Mouse (Mus musculus) ovary, postnatal 10 days (tissue): ENCODE measurements around the gene Samd10.
A peak's percentile ranks its signal among the peaks of the same experiment; 100 is the strongest.

ENCODE experiments used
- DNase-seq: peaks from one replicate; pipeline ENCODE4 v3.0.0; 2022; ENCODE audit warnings: low spot score

Gene Samd10

GRCm38 (mm10) chr2:181592231-181593041, 6.6 kb downstream of the Samd10 start, which contains the start of gene Zfp512b:
TSS of gene Zfp512b (minus strand) at chr2:181592803.
- DNase-seq: peak; percentile 57

GRCm38 (mm10) chr2:181591528-181592085, 7.4 kb downstream of the Samd10 start, which contains the start of gene Prpf6:
TSS of gene Prpf6 (plus strand) at chr2:181591868.
- no peak for DNase-seq

DNA sequence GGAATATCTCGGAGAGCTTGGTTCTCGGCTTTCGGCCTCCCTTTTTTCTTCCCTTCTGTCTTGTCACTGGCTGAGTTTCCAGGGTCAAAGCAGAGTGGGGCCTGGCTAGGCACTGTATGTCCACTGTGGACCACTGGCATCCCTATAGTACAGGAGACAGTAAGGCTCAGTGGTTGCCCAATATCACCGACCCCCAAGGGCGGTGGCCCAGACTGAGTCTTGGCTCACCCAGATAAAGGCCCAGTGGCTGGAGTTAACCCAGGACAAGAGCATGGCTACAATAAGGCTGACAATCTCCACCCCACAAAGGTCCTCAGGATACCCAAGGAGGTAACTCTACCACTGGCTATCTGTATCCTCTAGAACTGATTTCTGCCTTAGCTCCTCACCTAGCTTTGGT, 8.5 kb downstream of the Samd10 start:
- no peak for DNase-seq

- no peak for DNase-seq
These were observed 9.3 kb downstream of the Samd10 start for GRCm38 (mm10) chr2:181589732-181590105.

DNA sequence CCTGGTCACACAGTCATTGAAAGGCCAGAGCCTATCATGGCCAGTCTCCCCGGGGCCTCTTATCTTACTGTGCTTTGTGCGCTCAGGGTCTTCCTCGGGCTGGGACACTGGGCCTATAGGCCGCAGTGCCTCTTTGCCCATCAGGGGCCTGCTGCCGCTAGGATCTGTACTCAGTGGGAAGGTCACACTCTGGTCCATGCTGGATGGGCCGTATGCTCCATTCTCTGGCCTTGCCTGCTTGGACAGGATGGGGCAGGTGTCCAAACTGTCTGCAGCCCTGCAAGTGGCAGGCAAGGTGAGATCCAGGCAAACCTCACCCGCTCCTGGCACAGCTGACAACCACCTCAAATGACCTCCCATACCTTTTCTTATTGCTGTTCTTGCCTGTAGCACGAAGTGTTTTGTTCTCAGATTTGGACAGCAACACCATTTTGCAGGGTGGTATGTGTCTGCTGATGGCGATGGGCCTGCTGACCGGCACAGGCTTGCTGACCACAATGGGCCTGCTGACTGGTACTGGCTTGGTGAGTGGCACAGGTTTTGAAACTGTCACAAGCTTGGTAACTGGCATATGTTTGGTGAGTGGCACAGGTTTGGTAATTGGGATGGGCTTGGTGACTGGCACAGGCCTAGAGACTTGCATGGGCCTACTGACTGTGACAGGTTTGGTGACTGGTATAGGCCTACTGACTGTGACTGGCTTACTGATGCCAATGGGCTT, 9.8 kb downstream of the Samd10 start:
- DNase-seq: no peak

DNA sequence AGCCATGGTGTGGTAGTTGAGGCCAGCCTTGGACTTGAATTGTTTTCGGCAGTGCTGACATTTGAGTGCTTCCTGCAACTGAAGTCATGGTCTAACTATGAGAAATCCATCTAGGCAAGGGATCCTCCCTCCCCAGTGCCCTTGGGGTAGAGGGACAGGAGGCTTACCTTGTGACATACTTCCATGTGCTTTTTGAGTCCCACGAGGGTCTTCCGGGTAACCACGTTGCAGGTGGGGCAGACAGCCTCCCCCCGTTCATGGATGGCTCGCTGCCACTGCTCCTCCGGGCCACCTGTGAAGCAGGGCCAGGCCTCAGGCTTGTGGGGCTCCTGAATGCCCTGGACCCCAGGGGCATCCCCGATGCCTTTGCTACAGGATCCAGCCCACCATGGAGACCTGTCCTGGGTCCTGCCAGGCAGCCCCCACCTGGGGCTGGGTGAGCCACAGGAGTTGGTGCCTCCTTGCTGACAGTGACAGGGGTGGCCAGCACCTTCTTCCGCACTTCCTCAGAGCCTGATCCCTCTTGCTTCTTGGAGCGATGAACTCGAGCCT, 10.7 kb downstream of the Samd10 start:
- no peak for DNase-seq

DNA sequence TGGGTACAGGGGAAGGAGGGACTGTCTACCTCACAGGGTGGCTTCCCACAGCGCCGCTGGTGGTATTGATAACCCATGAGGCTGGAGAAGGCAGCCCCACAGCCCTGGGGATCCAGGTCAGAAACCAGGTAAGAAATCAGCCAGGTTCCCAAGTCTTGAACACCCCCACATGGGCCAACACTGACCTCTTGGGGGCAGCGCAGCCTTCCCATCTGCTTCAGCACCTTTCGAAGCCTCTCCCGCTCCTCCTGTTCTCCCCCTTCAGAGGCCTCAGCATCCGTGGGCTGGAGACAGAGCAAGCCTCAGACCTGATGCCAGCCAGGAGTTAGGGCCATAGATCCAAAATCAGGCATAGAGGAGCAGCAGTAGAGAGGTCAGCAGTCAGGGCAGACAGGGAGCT, 11.2 kb downstream of the Samd10 start:
- no peak for DNase-seq

GRCm38 (mm10) chr2:181586124-181586523, 12.9 kb downstream of the Samd10 start:
- no peak for DNase-seq

DNA sequence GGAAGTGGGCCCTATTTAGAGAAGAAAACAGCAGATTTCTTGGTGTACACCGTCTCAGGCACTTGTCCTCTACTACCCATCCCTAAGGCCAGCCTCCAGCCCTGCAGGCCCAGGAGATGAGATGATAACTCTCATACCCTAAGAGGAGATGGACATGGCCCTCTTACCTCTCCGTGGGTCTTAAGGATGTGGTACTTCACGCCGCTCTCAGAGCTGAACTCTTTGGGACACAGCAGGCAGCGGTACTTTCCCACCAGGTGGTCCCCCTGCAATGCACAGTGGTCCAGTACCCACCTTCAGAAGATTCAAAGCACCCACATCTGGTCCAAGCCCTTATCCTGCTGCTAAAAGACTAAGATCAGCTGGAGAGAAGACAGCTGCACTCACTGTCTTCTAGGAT, 13.5 kb downstream of the Samd10 start:
- no peak for DNase-seq

- no peak for DNase-seq
These were observed 14.5 kb downstream of the Samd10 start, which contains the start of gene Uckl1 for GRCm38 (mm10) chr2:181584411-181584942. TSS of gene Uckl1 (minus strand) at chr2:181584892.

- DNase-seq: peak; percentile 0
These were observed 15.4 kb downstream of the Samd10 start for GRCm38 (mm10) chr2:181583460-181584257.

DNA sequence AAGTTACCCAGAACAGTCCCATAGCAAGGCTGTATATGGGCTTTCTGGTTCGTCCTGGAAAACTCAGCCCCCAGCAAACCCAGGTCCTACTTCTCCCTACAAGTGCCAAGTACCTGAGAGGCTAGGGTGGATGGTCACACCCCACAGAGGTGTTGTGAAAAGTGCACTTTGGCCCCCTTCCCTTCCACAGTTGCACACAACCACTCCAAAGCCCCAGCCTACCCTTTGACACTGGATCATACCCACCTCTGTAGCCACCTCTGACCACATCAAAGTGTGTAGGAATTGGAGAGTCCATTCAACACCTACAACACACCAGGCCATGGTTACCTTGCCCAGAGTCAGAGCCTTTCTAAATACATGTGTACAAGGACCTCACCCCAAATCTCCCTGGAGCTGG, 16.1 kb downstream of the Samd10 start:
- peak; percentile 0 for DNase-seq

- peak; percentile 1 for DNase-seq
These were observed 16.7 kb downstream of the Samd10 start for GRCm38 (mm10) chr2:181582358-181582757.

- DNase-seq: peak; percentile 75
These were observed 17.5 kb downstream of the Samd10 start for GRCm38 (mm10) chr2:181581402-181582120.

DNA sequence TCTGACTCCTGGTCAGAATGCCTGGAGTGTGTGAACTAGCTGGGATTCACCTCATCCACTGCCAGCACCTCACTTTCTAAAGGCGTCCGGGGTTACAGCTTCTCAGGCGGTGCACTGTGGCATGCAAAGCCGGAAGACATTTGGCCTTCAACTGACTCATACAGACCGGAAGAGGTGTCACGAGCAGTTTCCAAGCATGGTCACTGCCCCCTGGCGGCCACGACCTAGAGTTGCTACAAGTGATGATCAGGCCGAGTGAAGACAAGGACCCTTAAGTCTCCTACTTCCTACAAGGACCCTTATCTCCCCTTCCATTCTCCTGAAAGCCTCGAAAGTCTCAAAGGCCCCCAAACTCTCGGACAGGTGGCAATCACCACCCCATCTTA, 18.0 kb downstream of the Samd10 start:
- peak; percentile 51 for DNase-seq

- peak; percentile 0 for DNase-seq
These were observed 18.8 kb downstream of the Samd10 start for GRCm38 (mm10) chr2:181580131-181580772.

- DNase-seq: no peak
These were observed 19.3 kb downstream of the Samd10 start for GRCm38 (mm10) chr2:181579681-181580080.

- DNase-seq: peak; percentile 0
These were observed 20.0 kb downstream of the Samd10 start for GRCm38 (mm10) chr2:181578790-181579618.

GRCm38 (mm10) chr2:181577981-181578581, 20.9 kb downstream of the Samd10 start:
- peak; percentile 0 for DNase-seq
